Mouse (Mus musculus) lung, embryonic 14.5 days (tissue): ENCODE data around the gene Rhbdf1. TPM values are rescaled to one million over a fixed set of nuclear protein-coding genes. Genes with fewer than 3 reads are reported as not detected.

Experiments used
- ATAC-seq: fragments of 200-750 bp; cut with Nextera tagmentation; 2 replicates; pipeline ENCODE4 v1.8.0; 2017; ENCODE audit warnings: mild to moderate bottlenecking, moderate TSS enrichment, moderate library complexity; ENCODE audit not compliant: insufficient read depth
- DNase-seq: peaks from one replicate; pipeline ENCODE4 v3.0.0-alpha.2; 2015
- H3K27ac ChIP-seq: fragments of 300-500 bp; sonication (generic); 2 replicates; pipeline ENCODE4 v1.5.1; 2014; ENCODE audit warnings: low read depth, mild to moderate bottlenecking, moderate library complexity
- H3K27me3 ChIP-seq: fragments of 300-500 bp; sonication (generic); 2 replicates; pipeline ENCODE4 v1.6.1; 2014; ENCODE audit warnings: low read length, control low read depth; ENCODE audit not compliant: insufficient read depth
- H3K36me3 ChIP-seq: fragments of 300-500 bp; sonication (generic); 2 replicates; pipeline ENCODE4 v1.6.1; 2014; ENCODE audit warnings: control low read depth; ENCODE audit not compliant: insufficient read depth
- H3K4me1 ChIP-seq: fragments of 300-500 bp; sonication (generic); 2 replicates; pipeline ENCODE4 v1.6.1; 2014; ENCODE audit warnings: antibody characterized with exemption, control low read depth; ENCODE audit not compliant: insufficient read depth
- H3K4me2 ChIP-seq: fragments of 300-500 bp; sonication (generic); 2 replicates; pipeline ENCODE4 v1.6.1; 2014; ENCODE audit warnings: mild to moderate bottlenecking
- H3K4me3 ChIP-seq: fragments of 300-500 bp; sonication (generic); 2 replicates; pipeline ENCODE4 v1.5.1; 2014; ENCODE audit warnings: low read depth, low read length
- H3K9ac ChIP-seq: fragments of 300-500 bp; sonication (generic); 2 replicates; pipeline ENCODE4 v1.6.1; 2014
- H3K9me3 ChIP-seq: fragments of 300-500 bp; sonication (generic); 2 replicates; pipeline ENCODE4 v1.6.1; 2016; ENCODE audit warnings: low read depth, low read length, control low read depth
- CTCF ChIP-seq: IDR thresholded peaks from 2 replicates; pipeline ENCODE4 v1.5.1; 2016; ENCODE audit warnings: antibody characterized with exemption, low read depth
- WGBS: fragments of 180-500 bp; shearing (Covaris S2); extraction: QIAGEN DNeasy Blood & Tissue Kit; methylation state at CpG from one replicate; pipeline ENCODE4 v1.1.7; 2014; 5-methylcytosine and 5-hydroxymethylcytosine counted together
- polyA plus RNA-seq: library from polyadenylated mRNA; unstranded; fragments of >200 nt; fragmentation: Nextera tagmentation; extraction: Ambion mirVana; gene quantifications from 2 replicates; pipeline ENCODE4 v1.2.1, GENCODE M21; 2014

Gene Rhbdf1
- polyA plus RNA-seq, 1 experiment from 2014 or later, result 63.9 TPM

- DNase-seq, result peak; percentile 39
- no peaks in the 10 kb centered on the region for H3K27me3 ChIP-seq
- peak; percentile 15; the same call in 1 of the 2 replicates for ATAC-seq
- no peak overlapping the region for H3K27ac ChIP-seq
- H3K4me3 ChIP-seq, result no peak overlapping the region
- H3K9ac ChIP-seq, result no peak overlapping the region
- no peak for TF ChIP-seq CTCF
- H3K4me1 ChIP-seq, result peaks cover 9% of the 10 kb centered on the region
- H3K9me3 ChIP-seq, result no peaks in the 10 kb centered on the region
- WGBS, result 75% methylated on average over 10 of the region's 10 CpGs
- peaks cover 86% of the 10 kb centered on the region for H3K36me3 ChIP-seq
- no peak overlapping the region for H3K4me2 ChIP-seq
Observed at GRCm38 (mm10) chr11:32232848-32233247, 10.7 kb upstream of the Rhbdf1 start.

DNA sequence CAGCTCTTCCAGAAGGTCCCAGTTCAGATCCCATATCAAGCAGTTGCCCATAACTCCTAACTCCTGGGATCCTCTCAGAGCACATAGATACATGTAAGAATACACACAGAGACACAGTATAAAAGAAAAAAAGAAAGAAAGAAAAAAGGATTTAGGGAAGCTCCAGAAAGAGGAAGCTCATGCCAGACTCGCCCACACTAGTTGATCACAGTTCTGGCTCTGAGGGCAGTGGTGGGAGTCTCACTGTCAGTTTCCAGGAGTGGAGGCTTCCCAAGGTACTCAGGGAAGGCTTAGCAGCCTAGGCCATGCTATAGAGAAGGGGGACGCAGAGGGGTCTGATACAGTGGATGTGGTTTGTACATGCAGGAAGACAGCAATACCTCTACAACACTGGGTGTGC is 9.0 kb upstream of the Rhbdf1 start:
- H3K9me3 ChIP-seq, result no peaks in the 10 kb centered on the region
- DNase-seq (no peak), ATAC-seq (no peak)
- 80% methylated on average over 2 of the region's 2 CpGs for WGBS
- H3K27ac ChIP-seq, result no peak overlapping the region
- no peak for TF ChIP-seq CTCF
- H3K4me1 ChIP-seq, result peaks cover 15% of the 10 kb centered on the region
- no peaks in the 10 kb centered on the region for H3K27me3 ChIP-seq
- H3K4me3 ChIP-seq, result no peak overlapping the region
- H3K9ac ChIP-seq, result no peak overlapping the region
- no peak overlapping the region for H3K4me2 ChIP-seq
- H3K36me3 ChIP-seq, result peaks cover 75% of the 10 kb centered on the region

- WGBS, result 81% methylated on average over 4 of the region's 4 CpGs
- H3K27me3 ChIP-seq, result no peaks in the 10 kb centered on the region
- H3K9me3 ChIP-seq, result no peaks in the 10 kb centered on the region
- no peak overlapping the region for H3K27ac ChIP-seq
- ATAC-seq (no peak), DNase-seq (no peak)
- H3K4me1 ChIP-seq, result peaks cover 20% of the 10 kb centered on the region
- no peak overlapping the region for H3K9ac ChIP-seq
- no peak for TF ChIP-seq CTCF
- H3K4me2 ChIP-seq, result no peak overlapping the region
- H3K36me3 ChIP-seq, result peaks cover 68% of the 10 kb centered on the region
- no peak overlapping the region for H3K4me3 ChIP-seq
Observed at GRCm38 (mm10) chr11:32230220-32230619, 8.1 kb upstream of the Rhbdf1 start.

- no peak for TF ChIP-seq CTCF
- H3K9ac ChIP-seq, result no peak overlapping the region
- no peaks in the 10 kb centered on the region for H3K27me3 ChIP-seq
- H3K27ac ChIP-seq, result no peak overlapping the region
- no peaks in the 10 kb centered on the region for H3K9me3 ChIP-seq
- no peak overlapping the region for H3K4me2 ChIP-seq
- no peak for ATAC-seq
- H3K36me3 ChIP-seq, result peaks cover 50% of the 10 kb centered on the region
- peaks cover 22% of the 10 kb centered on the region for H3K4me1 ChIP-seq
- 85% methylated on average over 3 of the region's 3 CpGs for WGBS
- H3K4me3 ChIP-seq, result no peak overlapping the region
- DNase-seq, result no peak
Observed at GRCm38 (mm10) chr11:32228292-32228845, 6.3 kb upstream of the Rhbdf1 start.

GRCm38 (mm10) chr11:32227555-32227954 is 5.5 kb upstream of the Rhbdf1 start:
- Histone ChIP-seq H3K4me2 (peak overlapping the region; percentile 84; the same call in 1 of the 2 replicates), H3K9me3 (no peaks in the 10 kb centered on the region), H3K27ac (no peak overlapping the region), H3K9ac (peak overlapping the region; percentile 84; the same call in 1 of the 2 replicates), H3K27me3 (no peaks in the 10 kb centered on the region), H3K36me3 (peaks cover 45% of the 10 kb centered on the region), H3K4me3 (peak overlapping the region; percentile 70; the same call in 1 of the 2 replicates), H3K4me1 (peaks cover 30% of the 10 kb centered on the region)
- no peak for DNase-seq
- WGBS, result 86% methylated on average over 9 of the region's 9 CpGs
- no peak for TF ChIP-seq CTCF
- no peak for ATAC-seq

GRCm38 (mm10) chr11:32227041-32227440 is 4.9 kb upstream of the Rhbdf1 start:
- ATAC-seq (no peak), DNase-seq (no peak)
- Histone ChIP-seq H3K4me2 (peak overlapping the region; percentile 84), H3K4me3 (peak overlapping the region; percentile 70), H3K4me1 (peaks cover 32% of the 10 kb centered on the region), H3K27me3 (no peaks in the 10 kb centered on the region), H3K36me3 (peaks cover 40% of the 10 kb centered on the region), H3K9me3 (no peaks in the 10 kb centered on the region), H3K27ac (peak overlapping the region; percentile 98; the same call in 1 of the 2 replicates), H3K9ac (peak overlapping the region; percentile 84)
- TF ChIP-seq CTCF, result no peak
- WGBS, result 48% methylated on average over 1 of the region's 1 CpGs

DNA sequence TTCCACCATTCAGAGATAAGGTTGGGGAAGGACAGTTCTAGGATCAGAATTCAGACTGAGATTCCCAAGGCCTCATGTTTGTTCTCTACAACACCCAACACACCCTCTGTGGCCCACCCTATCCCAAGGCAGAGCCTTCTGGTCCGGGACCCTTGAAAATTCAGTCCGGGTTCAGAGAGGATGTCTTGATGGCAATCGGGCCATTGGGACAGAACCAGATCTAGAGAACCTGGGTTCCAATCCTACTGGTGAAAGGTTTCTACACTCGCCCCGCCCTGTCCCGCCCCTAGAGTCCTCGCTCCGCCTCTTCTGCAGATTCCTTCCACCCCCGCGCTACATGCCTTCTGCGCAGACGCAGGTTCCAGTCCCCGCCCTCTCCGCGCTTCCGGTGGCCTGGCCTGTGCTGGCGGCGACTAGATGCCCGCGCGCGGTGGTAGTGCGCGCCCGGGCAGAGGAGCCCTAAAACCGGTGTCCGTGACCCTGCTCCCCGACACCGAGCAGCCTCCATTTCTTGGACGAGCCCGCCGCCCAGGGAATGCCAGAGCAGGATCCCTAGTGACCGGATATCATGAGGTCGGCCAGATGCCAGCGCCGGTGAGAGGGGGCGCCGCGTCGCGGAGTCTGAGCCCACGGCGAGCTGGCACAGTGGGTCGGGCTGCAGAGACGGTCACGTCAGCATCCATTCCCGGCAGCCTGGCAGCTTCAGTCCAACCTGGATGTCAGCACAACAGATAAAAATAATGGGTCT is 4.2 kb upstream of the Rhbdf1 start, which contains the start of gene Mpg:
Gene Mpg (plus strand): TSS at position 382 of the 748 bp plus-strand sequence.
- ATAC-seq, result peak; percentile 59
- Histone ChIP-seq H3K36me3 (peaks cover 32% of the 10 kb centered on the region), H3K4me1 (peaks cover 32% of the 10 kb centered on the region), H3K9ac (peak within 1 kb of the TSS; percentile 84), H3K4me2 (peak within 1 kb of the TSS; percentile 84), H3K9me3 (no peaks in the 10 kb centered on the region), H3K27me3 (no peaks in the 10 kb centered on the region), H3K27ac (peak within 1 kb of the TSS; percentile 98), H3K4me3 (peak within 1 kb of the TSS; percentile 70)
- peak; percentile 94 for DNase-seq
- no peak for TF ChIP-seq CTCF
- WGBS, result 2% methylated on average over 47 of the region's 47 CpGs
